Mouse (Mus musculus): ENCODE measurements at regions not wholly inside any gene's neighbourhood (a gene's known extent, or its start where the extent isn't known, plus 50 kb on each side); places are given as distances from the start of the nearest gene placed in this dataset.

DNA sequence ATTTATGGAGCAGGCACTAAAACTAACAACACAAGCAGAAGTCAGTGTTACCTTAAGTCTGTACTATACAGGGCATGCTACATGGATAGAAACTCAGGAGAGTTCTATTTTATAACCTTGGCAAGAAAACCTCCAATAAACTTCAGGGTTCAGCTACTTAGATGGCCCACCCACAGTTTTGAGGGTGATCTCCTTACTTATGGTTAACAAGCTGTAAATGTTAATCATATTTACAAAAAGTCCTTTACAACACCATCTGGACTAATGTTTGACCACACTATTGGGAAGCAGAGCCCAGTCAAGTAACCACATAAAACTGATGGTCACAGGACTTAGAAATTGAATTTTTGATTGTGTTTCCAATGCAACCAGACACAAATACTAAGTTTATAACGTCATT lies 187.8 kb downstream of the Car2 start:
- no peak overlapping the region for H3K4me3 ChIP-seq (replicated peaks)
- H3K27ac ChIP-seq = no peak overlapping the region
- ATAC-seq (ENCODE audit: insufficient number of reproducible peaks, insufficient read depth, low FRiP score, low TSS enrichment, low read depth) = 0 out of 2 replicates have a peak, but pooled peaks have one; percentile 47
- H3K9ac ChIP-seq (replicated peaks) = no peak overlapping the region
- H3K4me2 ChIP-seq = no peak overlapping the region
- H3K9me3 ChIP-seq = no peaks in the 10 kb centered on the region
- no peaks in the 10 kb centered on the region for H3K27me3 ChIP-seq
- H3K36me3 ChIP-seq = no peaks in the 10 kb centered on the region
- no peaks in the 10 kb centered on the region for H3K4me1 ChIP-seq (replicated peaks)
- 51% methylated on average over 1 of the region's 1 CpGs for WGBS

GRCm38 (mm10) chr3:15074949-15075348 lies 188.9 kb downstream of the Car2 start:
- no peaks in the 10 kb centered on the region for H3K27me3 ChIP-seq
- no peaks in the 10 kb centered on the region for H3K36me3 ChIP-seq
- H3K4me2 ChIP-seq = no peak overlapping the region
- H3K9ac ChIP-seq (replicated peaks) = no peak overlapping the region
- H3K4me1 ChIP-seq (replicated peaks) = no peaks in the 10 kb centered on the region
- no peaks in the 10 kb centered on the region for H3K9me3 ChIP-seq
- H3K4me3 ChIP-seq (replicated peaks) = no peak overlapping the region
- no peak overlapping the region for H3K27ac ChIP-seq
- ATAC-seq (ENCODE audit: insufficient number of reproducible peaks, insufficient read depth, low FRiP score, low TSS enrichment, low read depth) = no peak

DNA sequence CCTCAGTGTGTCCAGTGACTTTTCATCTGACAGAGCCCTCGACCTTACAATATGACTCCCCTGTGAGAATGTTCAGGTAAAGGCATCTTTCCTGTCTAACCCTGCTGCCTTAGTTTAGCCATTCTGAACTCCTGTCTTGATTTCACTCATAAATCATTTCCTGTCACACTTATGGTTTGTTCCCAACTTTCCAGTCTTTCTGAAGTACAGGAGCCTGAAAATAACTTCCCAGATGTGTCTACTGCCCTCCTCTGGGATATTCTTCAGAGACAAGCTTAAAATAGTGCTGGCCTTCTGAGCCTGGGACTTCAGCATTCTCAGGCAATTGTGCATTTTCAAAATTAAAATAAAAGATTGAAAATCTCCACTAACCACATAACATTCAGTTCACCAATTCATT lies 204.1 kb downstream of the Car2 start:
- Histone ChIP-seq H3K27me3 (no peaks in the 10 kb centered on the region), H3K9ac (replicated peaks) (no peak overlapping the region), H3K27ac (no peak overlapping the region), H3K4me2 (no peak overlapping the region), H3K4me3 (replicated peaks) (no peak overlapping the region), H3K9me3 (no peaks in the 10 kb centered on the region), H3K4me1 (replicated peaks) (no peaks in the 10 kb centered on the region), H3K36me3 (no peaks in the 10 kb centered on the region)
- ATAC-seq (ENCODE audit: insufficient number of reproducible peaks, insufficient read depth, low FRiP score, low TSS enrichment, low read depth) = no peak
- WGBS = 70% methylated on average over 1 of the region's 1 CpGs

DNA sequence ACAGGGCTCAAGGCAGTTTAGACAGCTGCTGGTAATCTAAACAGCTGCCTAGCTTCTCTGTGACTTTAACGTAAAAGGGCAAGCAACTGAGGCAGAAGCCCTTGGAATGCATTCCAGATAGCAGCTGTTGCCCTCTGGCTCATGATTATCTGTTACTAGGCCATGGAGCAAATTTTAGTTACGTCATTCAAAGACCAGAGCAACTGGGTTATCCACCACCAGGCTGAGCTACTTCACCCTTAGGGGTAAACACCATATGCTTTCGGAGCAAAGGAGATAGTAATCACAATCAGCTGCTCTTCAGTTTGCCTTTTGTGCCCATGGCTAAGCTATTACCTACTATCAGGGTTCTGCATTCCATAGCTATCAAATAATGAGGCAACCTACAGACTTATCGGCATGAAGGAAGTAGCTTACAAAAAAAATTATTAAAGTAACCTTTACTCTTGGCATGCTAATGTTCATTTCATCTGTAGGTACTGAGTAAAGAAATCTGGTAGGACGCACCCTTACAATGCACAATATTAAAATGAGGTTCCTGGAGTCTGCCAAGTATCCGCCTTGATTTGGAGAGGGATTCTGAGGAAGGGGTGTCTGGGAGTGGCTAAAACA lies 212.2 kb downstream of the Car2 start:
- Histone ChIP-seq H3K4me1 (replicated peaks) (no peaks in the 10 kb centered on the region), H3K9ac (replicated peaks) (no peak overlapping the region)
- WGBS = 72% methylated on average over 6 of the region's 6 CpGs

GRCm38 (mm10) chr3:15098981-15099380 lies 212.9 kb downstream of the Car2 start:
- Histone ChIP-seq H3K27me3 (no peaks in the 10 kb centered on the region), H3K4me3 (replicated peaks) (no peak overlapping the region), H3K9ac (replicated peaks) (no peak overlapping the region), H3K4me2 (no peak overlapping the region), H3K27ac (no peak overlapping the region), H3K36me3 (no peaks in the 10 kb centered on the region), H3K9me3 (no peaks in the 10 kb centered on the region), H3K4me1 (replicated peaks) (no peaks in the 10 kb centered on the region)
- no peak for ATAC-seq (ENCODE audit: insufficient number of reproducible peaks, insufficient read depth, low FRiP score, low TSS enrichment, low read depth)

More for the DNA sequence above, 212.2 kb downstream of the Car2 start:
- no peak overlapping the region for H3K4me3 ChIP-seq (replicated peaks)
- no peak for ATAC-seq (ENCODE audit: insufficient number of reproducible peaks, insufficient read depth, low FRiP score, low TSS enrichment, low read depth)
- no peak overlapping the region for H3K4me2 ChIP-seq
- H3K27ac ChIP-seq = no peak overlapping the region
- no peaks in the 10 kb centered on the region for H3K27me3 ChIP-seq
- no peaks in the 10 kb centered on the region for H3K36me3 ChIP-seq
- H3K9me3 ChIP-seq = no peaks in the 10 kb centered on the region

- Histone ChIP-seq H3K4me3 (replicated peaks) (no peak overlapping the region), H3K9me3 (no peaks in the 10 kb centered on the region), H3K36me3 (no peaks in the 10 kb centered on the region), H3K27ac (no peak overlapping the region), H3K4me2 (no peak overlapping the region), H3K4me1 (replicated peaks) (peaks cover 7% of the 10 kb centered on the region; the same call in 1 of the 2 replicates), H3K27me3 (no peaks in the 10 kb centered on the region), H3K9ac (replicated peaks) (no peak overlapping the region)
- ATAC-seq (ENCODE audit: insufficient number of reproducible peaks, insufficient read depth, low FRiP score, low TSS enrichment, low read depth) = no peak
- WGBS = 17% methylated on average over 4 of the region's 4 CpGs
Observed at GRCm38 (mm10) chr3:15105627-15106026, 219.6 kb downstream of the Car2 start.

- no peak overlapping the region for H3K27ac ChIP-seq
- ATAC-seq (ENCODE audit: insufficient number of reproducible peaks, insufficient read depth, low FRiP score, low TSS enrichment, low read depth) = no peak
- 84% methylated on average over 6 of the region's 6 CpGs for WGBS
- H3K4me3 ChIP-seq (replicated peaks) = no peak overlapping the region
- no peaks in the 10 kb centered on the region for H3K27me3 ChIP-seq
- peaks cover 7% of the 10 kb centered on the region; the same call in 1 of the 2 replicates for H3K4me1 ChIP-seq (replicated peaks)
- H3K9me3 ChIP-seq = no peaks in the 10 kb centered on the region
- no peak overlapping the region for H3K9ac ChIP-seq (replicated peaks)
- H3K4me2 ChIP-seq = no peak overlapping the region
- no peaks in the 10 kb centered on the region for H3K36me3 ChIP-seq
Observed at GRCm38 (mm10) chr3:15106281-15106680, 220.2 kb downstream of the Car2 start.

GRCm38 (mm10) chr3:15107301-15107700 lies 221.2 kb downstream of the Car2 start:
- H3K36me3 ChIP-seq = no peaks in the 10 kb centered on the region
- no peak overlapping the region for H3K9ac ChIP-seq (replicated peaks)
- H3K4me3 ChIP-seq (replicated peaks) = no peak overlapping the region
- H3K27ac ChIP-seq = no peak overlapping the region
- 80% methylated on average over 5 of the region's 5 CpGs for WGBS
- ATAC-seq (ENCODE audit: insufficient number of reproducible peaks, insufficient read depth, low FRiP score, low TSS enrichment, low read depth) = no peak
- H3K27me3 ChIP-seq = no peaks in the 10 kb centered on the region
- no peaks in the 10 kb centered on the region for H3K9me3 ChIP-seq
- no peak overlapping the region for H3K4me2 ChIP-seq
- H3K4me1 ChIP-seq (replicated peaks) = peaks cover 7% of the 10 kb centered on the region; the same call in 1 of the 2 replicates

DNA sequence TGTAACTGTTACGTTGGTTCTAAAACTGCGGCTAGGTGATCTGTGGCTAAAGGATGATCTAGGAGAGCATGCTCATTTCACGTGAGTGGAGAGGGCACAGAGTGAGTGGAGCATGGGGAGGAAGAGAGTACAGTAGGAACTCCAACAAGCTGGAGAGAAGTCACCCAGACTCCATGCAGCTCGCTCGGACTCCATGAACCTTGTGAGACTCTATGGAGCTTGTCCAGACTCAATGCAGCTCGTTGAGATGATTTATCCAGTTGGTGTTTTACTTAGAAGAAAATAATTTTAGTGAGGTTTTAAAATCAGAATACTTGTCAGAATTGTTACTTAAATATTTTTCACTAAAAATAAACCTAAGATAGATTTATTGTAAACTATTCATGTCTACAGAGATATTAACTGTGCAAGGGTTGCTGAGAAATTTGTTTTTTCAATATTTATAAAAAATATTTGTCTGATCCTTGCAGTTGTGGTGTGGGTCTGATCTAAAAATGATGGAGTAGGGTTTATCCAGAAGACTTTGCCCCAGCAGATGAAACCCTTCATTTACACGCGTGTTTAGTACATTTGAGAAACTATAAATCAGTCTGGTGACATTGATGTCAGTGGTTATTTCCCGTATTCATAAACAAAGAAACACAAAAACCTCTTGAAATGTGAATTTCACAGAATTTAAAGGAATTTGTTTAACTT lies 222.3 kb downstream of the Car2 start:
- Histone ChIP-seq H3K27me3 (no peaks in the 10 kb centered on the region), H3K9ac (replicated peaks) (no peak overlapping the region), H3K4me1 (replicated peaks) (peaks cover 7% of the 10 kb centered on the region; the same call in 1 of the 2 replicates), H3K9me3 (no peaks in the 10 kb centered on the region), H3K4me2 (no peak overlapping the region), H3K4me3 (replicated peaks) (no peak overlapping the region), H3K27ac (no peak overlapping the region), H3K36me3 (no peaks in the 10 kb centered on the region)
- no peak for ATAC-seq (ENCODE audit: insufficient number of reproducible peaks, insufficient read depth, low FRiP score, low TSS enrichment, low read depth)
- 85% methylated on average over 9 of the region's 9 CpGs for WGBS

DNA sequence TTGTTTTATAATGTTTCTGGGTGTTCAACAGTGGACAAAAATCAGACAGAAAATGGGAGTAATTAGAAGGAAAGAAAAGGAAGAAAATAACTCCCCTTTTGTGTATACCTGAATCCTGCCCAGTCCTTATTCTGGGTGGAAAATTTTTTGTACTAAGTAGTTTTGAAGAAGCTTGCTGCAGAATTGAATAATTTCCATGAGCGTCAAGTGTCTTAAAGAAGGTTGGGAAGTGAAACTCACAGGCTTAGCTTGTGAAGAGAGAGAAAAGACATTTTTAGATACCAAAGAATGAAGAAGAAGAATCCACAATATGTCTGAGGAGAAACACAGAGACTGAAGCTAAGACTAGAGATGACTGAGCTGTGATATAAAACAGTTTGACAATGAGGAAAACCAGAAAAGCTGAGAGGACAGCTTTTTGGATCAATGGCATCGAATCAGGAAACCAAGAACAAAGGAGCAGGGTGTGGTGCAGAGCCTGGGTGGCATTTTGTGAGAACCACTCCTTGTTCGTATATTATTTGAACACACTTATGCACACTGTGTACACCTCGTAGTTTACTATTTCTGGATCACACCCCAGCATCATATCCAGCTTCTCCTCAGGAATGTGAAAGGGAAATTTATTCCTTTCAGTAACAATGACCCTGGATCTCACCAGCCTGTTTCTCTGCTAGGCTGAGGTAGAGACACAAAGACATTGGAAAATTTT lies 221.9 kb downstream of the Gm9733 start:
- no peak for ATAC-seq (ENCODE audit: insufficient number of reproducible peaks, insufficient read depth, low FRiP score, low TSS enrichment, low read depth)
- no peak overlapping the region for H3K4me2 ChIP-seq
- WGBS = 72% methylated on average over 4 of the region's 4 CpGs
- no peak overlapping the region for H3K27ac ChIP-seq
- no peak overlapping the region for H3K4me3 ChIP-seq (replicated peaks)
- no peak overlapping the region for H3K9ac ChIP-seq (replicated peaks)
- H3K36me3 ChIP-seq = no peaks in the 10 kb centered on the region
- no peaks in the 10 kb centered on the region for H3K9me3 ChIP-seq
- no peaks in the 10 kb centered on the region for H3K27me3 ChIP-seq
- peaks cover 7% of the 10 kb centered on the region; the same call in 1 of the 2 replicates for H3K4me1 ChIP-seq (replicated peaks)

DNA sequence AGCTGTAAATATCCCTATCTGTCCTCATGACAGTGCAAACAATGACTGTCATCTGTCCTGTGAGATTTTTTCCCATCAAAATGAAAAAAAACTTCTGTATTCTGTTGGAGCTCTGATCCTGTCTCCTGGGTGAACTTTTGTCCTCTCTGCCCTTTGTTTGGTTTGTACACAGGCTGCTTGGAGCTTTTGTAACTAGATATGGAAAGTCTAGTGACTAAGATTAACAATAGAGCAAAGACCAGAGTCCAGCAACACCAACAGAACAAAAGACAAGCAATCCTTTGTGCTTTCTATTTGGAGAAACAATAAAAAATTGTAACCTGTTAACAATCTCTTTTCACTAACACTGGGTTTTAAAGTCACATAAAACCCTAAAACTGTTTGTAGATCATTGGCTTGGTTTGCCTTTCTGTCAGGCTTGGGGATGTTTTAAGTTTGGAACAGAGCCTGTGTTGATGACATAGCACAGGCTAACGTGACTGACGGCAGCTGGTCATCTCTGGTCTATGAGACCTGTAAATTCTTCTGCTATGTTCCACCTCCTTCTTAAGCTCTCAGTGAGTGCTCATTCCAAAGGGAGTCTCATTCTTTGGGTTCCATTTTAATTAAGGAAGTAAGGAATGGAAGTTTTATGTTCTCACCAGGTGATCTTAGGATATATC lies 219.8 kb downstream of the Gm9733 start:
- Histone ChIP-seq H3K4me3 (replicated peaks) (no peak overlapping the region), H3K36me3 (no peaks in the 10 kb centered on the region), H3K4me2 (no peak overlapping the region), H3K4me1 (replicated peaks) (no peaks in the 10 kb centered on the region), H3K27ac (no peak overlapping the region), H3K9ac (replicated peaks) (no peak overlapping the region), H3K9me3 (no peaks in the 10 kb centered on the region), H3K27me3 (no peaks in the 10 kb centered on the region)
- 48% methylated on average over 2 of the region's 2 CpGs for WGBS
- ATAC-seq (ENCODE audit: insufficient number of reproducible peaks, insufficient read depth, low FRiP score, low TSS enrichment, low read depth) = no peak
